Mouse (Mus musculus) T-cell, adult 2 months (primary cell): ENCODE results near the gene Lfng.

Experiments used
- DNase-seq: peaks from one replicate; pipeline ENCODE4 v3.0.0; 2022; ENCODE audit warnings: low spot score

Gene Lfng

DNA sequence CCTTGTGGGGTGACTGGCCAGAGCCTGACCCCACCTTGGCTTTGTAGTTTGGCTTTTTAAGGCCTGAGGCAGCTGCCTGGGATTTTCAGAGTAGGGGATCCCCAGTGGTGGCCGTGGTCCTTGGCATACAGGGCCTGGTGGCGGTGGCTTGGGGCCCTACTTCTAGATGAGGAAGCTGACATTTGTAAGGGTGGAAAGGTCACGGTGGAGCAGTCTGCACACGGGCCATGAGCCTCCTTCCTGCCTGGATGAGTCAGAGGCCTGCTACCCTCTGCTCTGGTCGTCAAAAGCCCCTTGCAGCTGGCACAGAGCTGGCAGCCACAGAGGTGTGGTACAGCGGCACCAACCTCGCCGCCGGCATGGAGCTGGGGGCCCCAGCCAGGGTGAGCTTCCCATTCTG, 9.6 kb downstream of the Lfng start:
- peak; percentile 82 for DNase-seq

DNA sequence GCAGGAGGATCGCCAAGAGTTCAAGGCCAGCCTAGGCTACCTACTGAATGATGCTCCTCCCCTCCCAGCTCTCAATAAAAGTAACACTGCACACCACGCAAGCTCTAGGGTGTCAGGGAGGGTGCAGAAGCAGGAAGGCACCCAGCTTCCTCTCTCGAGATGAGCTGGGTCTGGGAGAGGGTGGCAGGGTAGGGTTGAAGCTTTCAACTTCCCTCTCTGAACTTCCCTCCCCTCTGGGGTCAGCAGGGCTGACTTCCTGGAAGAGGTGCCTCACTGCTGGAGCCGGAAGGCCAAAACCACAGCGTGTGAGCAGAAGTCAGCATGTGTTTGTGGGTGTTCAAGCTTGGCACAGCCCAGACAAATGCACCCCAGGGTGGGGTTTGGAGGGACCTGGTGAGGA, 10.6 kb downstream of the Lfng start:
- peak; percentile 91 for DNase-seq

DNA sequence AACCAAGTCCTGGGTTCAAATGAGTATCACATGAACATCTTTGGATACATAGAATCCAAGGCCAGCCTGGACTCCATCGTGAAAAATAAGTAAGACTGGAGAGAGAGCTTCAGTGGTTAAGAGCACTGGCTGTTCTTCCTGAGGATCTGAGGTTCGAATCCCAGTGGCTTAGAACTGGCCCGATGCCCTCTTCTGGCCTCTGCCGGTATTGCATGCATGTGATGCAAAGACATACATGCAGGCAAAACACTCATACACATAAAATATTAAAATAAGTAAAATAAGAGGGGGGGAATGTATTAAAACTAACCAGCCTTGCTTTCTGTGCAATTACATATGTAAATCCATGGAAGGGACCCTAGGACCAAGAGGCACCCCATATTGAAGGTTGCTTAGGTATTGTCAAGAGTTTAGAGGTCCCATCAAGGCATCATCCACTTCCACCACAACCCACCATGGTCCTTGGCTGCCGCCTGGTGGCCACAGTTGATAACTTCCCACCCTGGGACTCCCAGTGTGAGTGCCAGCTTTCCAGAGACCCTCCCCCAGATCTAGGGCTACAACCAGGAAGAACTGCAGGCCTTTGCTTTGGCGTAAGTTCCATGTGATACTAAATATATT, 12.1 kb downstream of the Lfng start:
- peak; percentile 81 for DNase-seq

DNA sequence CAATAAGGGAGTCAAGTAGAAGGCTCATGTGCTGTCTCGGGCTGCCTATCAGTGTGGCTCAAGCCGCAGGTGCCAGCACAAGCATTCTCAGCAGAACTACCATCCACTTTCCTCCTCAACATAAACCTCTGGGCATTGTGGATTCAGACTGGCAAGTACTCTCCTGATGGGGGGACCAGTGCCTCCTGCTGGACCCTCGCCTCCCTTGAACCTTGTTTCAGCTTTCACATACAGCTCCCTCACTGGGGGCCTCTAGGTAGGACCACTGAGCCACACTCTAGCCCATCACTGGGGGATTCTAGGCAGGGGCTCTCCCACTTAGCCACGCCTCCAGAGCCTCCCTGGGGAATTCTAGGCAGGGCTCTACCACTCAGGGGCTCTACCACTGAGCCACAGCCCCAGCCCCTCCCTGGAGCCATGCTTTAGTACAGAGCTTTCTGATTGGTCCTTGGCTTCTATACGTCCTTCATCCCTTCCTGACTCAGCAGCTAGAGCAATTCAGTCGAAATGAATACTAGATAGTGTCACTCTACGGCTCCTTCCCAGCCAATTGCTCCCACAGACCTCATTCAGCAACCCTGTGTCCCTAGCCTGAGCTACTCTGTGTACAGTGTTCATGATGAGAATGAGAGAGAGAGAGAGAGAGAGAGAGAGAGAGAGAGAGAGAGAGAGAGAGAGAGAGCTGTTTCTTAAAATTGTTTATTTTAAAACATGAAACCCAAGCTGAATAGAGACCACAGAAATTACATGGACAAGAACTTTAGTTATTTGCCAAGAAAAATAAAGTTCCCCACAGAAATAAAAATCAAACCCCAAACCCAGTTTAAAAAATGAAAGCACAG, 13.0 kb downstream of the Lfng start:
- no peak for DNase-seq

DNA sequence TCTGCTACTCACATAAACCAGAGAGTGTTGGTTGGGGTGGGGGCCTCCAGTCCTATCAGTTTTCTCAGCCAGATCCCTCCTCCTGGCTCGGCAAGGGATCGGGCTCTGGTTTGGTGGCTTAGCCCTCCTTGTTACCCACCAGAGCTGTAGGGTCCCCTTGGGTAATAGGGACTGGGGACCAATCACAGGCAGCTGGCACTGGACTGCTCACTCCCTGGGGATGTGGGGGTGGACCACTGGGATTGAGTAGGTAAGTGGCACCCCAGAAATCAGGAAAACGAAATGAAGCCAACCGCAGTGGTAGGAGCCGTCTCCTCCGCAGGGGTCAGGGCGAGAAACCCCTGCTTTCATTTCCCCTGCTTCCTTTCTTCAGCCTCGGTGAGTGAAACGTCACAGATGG, 14.0 kb downstream of the Lfng start:
- no peak for DNase-seq

DNA sequence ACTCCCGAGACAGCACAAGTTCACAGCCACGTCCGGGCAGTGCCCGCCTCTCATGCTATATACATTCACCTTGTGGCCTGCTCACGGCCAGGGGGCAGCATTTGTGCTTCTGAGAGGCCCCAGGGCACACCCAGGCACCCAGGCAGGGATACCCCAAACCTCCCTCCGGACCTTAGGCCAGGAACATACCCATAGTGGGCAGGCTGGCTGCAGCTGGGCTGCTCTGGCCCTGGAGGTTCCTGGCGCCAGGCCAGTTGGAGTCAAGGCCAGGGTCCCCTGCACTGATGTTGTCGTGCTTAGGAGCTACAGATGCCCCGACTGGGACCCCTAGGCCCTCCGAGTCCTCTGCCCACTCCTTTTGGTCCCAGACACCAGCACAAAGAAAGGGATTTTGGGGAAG, 14.4 kb downstream of the Lfng start:
- DNase-seq: no peak

DNA sequence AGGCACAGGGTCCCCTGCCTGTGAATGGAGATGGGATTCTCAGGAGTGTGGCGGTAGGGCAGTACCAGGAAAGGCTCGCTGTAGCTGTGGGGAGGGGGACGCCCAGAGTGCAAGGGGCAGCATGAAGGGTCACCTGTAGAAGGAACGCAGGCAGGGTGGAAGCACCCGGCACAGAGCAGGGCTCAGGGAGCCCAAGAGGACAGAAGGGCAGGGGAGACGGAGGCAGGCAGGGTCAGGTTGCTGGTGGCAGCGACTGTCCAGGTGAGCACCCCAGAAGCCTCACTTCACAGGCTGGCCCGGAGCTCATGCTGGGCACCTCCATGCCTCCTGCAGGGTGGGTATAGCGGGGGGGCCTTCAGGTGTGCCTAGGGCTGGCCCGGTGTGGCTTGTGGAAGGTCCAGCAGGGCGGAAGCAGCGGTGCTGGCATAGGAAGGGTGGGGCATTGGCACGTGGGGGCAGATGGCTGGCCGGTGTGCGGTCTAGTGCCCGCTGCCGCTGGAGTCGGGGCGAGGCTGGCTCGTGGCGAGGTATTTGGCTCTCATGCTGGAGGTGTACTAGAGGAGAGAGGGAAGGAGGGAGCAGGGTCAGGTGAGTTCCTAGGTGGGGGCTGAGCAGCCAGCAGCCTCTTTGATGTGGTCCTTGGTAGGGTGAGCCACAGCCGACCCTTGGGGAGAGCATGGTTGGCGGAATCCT, 16.0 kb downstream of the Lfng start:
- DNase-seq: peak; percentile 16

DNA sequence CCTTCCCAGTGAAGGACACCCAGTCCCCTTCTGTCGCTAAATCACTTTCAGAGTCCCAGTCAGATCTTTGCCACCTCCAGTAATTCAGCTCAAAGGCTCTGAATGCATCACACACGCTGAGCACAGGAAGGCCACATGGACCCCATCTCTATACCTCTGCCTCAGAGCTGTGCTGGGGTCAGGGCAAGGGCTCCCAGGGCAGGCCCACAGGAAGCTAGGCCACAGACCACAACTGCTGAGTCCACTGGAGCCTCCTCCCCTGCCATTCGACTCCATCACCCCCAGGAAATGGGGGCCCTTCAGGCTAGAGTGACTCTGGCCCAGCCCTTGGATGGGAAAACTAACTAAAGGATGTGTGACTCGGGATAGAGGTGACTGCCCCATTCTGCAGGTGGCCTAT, 16.7 kb downstream of the Lfng start:
- DNase-seq: no peak

DNA sequence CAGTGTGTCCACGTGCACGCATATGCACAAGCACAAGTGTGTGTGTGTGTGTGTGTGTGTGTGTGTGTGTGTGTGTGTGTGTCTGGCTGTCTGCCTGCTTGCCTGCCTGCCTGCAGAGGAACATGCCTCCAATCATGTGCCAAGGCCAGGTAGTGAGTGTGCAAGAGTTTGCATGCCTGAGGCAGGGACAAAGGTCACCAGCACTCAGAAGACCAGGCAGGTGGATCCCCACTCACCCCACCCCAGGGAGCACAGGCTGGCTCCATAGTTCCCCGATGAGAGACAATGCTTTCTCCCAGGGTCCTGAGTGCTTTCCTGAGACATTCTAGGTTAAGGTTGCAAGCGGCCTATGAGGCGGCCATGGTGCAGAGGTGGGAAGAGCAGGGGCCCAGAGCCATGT, 17.1 kb downstream of the Lfng start:
- no peak for DNase-seq

DNA sequence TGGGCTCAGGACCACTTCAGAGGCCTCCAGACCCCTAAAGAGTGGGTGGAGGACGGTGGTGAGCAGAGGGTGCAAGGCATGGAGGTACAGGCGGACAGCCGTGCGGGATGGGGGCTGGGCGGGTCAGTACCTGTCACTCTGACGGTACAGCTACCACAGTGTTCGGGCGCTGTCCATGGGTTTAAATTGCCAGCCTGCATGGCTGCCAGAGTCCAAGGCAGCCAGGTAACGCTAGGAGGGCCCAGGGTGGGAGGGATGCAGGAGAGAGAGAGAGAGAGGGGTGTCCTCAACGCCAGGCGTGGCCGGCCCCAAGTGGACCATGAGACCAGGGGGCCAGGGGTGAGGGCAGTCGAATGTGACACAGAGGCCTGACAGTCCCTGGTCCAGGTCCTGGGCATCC, 17.8 kb downstream of the Lfng start:
- no peak for DNase-seq

DNA sequence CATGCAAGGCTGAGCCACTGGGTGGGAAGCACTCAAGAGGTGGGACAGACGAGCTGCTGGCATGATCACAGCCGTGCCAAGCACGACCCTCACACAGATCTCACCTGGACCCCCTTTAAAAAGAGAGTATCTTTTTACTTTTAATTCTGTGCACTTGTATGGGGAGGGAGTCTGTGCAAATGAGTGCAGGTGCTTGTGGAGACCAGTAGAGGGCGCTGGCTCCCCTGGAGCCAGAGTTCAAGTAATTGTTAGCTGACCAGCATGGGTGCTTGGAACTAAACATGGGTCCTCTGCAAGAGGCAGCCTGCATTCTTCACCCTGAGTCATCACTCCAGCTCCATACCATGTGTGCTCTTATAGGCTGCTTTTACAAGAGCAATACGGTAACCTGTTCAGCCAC, 20.5 kb downstream of the Lfng start:
- DNase-seq: no peak

DNA sequence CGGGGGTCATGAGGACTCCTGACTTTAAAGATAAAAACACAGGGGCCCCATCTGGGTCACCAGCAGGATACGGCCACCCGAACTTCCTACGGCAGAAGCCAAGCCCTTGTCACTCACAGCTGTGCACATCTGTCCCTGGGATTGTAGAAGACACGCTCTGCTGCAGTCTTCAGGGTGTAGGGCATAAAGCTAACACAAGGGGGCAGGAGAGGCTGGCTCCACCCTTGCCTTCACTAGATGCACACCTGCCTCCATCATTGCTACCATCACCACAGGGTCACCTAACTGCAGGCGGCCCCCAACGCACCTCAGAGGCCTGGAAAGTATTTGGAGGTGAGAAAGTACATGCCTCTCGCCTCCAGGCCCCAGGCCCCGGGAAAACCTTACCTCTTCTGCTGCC, 21.9 kb downstream of the Lfng start:
- DNase-seq: no peak

DNA sequence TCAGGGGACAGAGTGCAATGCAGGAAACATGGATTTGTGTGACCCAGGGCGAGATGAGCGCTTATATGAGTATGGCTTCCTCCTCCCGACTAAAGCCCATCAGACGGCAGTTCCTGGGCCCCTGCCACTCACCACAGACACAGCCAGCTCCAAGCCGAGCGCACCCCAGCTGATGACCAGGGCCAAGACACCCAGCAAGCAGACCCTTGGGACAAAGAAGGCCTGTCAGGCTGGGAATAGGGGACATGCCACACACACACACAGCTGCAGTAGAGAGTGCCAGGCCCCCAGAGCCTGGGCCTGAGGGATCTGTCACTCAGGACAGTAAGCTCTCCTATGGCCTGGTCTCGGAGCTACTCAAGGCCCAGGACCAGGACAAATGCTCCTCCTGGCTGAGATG, 26.3 kb downstream of the Lfng start:
- DNase-seq: no peak

DNA sequence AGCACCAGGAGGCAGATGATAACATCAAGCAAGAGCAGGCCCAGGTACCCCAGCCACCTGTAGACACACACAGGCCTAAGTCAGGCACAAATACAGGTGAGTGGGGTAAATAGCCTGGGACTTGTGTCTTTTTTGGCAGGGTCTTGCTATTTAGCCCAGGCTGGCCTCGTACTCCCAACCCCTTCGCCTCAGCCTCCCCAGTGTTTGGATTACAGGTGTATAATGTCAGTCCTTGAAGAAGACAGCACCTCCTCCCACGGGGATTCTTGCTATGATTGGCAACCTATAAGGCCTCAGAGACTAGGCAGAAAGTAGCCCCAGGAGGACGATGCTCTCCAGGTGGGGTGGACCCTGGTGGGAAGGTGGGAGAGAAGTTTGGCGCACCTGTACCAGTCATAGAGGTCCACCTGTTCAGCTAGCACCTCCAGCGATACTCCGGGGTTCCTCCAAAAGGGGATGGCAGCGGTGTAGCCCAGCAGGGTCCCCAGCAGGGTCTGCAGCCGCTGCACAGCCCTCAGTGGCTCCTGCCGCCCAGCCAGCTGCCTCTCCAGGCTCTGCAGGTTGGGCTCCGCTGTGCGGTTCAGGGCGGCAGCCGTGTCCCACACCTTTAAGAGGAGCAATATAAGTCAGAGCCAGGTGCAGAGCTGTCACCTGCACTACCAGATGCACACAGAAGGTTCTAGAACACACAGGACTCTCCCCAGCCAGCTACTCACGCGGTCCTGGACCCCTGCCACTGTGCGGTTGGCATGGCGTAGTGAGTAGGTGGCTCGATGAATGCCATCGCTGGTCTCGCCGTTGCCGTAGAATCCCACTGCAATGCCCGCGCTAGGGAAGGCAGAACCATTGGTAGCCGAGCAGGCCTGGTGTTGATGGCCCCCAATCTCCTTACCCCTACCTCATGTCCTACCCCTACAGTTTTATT, 27.9 kb downstream of the Lfng start:
- no peak for DNase-seq

DNA sequence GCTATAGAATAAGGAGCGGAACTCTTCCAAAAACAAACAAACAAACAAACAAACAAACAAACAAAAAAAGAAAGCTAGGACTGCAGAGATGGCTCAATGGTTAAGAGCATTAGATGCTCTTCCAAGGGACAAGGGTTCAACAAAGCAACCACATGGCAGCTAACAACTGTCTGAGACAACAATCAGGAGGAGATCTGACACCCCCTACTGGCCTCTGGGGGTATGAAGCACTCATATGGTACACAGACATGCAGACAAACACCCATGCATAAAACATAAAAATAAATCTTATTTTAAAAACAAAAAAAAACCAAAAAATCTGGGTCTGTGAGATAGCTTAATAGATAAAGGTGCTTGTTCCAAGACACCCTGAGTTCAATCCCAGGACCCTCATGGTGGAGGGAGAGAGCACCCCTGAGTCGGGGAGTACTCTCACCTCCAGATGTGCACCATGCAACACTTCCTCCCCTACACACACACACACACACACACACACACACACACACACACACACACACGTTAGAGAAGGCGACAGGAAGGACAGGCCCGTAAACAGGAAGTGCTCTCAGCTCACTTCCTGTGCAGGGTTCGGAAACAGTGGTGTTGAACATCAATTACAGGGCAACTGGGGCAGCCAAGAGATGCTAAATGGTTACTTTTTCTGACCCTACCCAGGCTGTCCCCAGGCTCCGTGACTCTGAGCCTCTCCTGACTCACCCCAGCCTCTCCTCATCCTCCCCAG, 29.4 kb downstream of the Lfng start:
- peak; percentile 78 for DNase-seq

DNA sequence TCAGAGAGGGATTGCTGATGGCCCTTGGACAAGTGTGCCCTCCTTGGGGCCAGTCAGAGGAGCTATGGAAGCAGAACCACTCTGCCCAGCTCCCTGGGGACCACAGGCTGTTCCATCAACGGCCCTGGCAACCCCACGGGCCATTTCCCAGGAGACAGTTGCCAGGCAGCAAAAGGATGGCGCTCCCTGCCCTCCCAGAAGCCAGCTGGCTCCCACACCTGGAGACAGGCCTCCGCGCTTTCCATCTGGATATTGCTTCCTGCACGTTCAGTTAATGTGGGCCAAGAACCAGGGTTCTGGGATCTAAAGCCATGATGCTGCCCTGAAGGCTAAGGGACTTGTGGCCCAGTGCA, 29.9 kb downstream of the Lfng start:
- no peak for DNase-seq

DNA sequence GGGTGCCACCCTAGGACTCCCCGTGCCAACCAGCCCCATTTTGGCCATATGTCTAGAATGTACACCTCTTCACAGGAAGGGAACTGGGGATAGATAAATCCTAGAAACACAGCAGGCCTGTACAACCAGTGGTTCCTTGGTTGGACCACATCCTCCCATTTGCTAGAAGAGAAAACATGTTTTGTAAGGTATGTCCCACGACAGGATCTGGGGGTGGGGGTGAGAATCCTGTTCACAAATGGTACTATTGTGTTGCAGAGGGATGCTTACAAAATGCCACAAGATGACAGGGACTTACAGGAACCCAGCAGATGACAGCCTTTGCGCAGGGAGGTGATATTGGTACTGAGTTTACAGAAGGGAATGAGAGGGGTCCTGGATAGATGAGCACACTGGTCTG, 30.9 kb downstream of the Lfng start:
- peak; percentile 80 for DNase-seq

DNA sequence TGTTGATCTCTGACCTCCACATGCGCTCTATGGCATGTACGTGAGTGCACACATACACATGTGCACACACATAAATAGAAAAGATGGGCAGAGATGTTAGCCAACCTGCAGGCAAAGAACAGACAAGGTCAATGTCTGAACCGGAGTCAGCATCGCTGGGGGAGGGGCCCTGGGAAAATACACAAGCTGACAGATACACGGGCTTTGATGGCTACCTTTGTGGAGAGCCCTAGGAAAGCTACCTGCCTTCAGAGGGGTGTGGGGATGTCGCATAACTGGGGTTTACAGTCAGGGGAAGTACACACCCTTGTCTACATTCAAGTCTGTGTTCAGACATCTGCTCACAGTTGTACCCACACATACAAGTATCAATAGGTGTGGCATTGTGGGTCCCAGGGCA, 31.4 kb downstream of the Lfng start:
- DNase-seq: no peak

DNA sequence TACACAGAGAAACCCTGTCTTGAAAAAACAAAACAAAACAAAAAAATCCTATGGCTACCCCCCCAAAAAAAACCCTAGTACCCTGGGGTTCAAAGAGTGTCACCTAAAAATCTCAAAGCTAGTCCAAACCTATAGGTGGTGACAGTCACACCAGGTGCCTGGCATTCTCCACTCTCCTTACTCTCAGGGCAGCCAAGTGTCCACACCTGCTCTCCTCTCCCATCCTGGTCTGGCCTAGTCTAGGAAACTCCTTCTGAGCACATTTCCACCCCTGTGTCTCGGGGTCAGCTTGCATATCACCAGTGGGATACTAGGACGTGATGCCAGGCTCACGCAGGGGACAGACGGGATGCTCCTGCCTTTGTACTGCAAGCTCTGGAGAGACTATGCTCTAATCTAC, 32.2 kb downstream of the Lfng start:
- DNase-seq: no peak

DNA sequence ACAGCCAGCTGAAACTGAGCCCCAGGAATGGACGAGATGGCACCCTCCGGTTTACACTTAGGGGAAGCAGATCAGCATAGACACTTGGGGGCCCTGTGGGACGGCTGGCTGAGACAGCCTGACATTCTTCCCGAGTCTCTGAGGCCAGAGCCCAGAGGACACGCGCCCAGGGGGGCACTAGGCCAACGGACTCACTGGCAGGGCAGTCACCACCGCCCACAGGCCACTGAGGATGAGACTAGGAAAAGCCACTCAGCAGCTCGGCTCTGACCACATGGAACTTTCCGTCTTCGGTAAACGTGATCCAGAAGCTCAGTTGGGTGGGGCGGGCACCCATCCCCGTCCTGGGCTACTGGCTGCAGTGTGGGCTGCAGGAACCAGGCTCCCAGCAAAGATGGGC, 32.8 kb downstream of the Lfng start:
- DNase-seq: no peak

DNA sequence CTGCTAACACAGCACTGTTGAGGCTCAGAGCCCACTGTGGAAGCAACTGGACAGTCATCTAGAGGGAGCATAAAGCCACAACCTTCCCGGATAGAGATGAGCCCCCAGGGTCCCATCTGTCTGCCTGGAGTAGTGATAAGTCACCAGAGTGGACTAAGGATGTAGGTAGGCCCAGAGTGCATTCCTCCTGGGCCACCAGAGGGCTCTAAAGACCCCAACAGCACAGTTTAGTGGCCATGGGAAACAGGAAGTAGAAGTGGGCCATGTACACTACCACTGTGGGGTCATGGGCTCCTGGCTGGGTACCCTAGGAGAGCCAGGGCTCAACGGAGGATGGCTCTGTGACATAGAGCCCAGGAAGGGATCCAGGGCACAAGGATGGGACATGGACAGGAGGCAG, 33.7 kb downstream of the Lfng start:
- DNase-seq: no peak
